Mouse (Mus musculus) kidney, embryonic 15.5 days (tissue): ENCODE measurements around the gene Cep19. TPM values are rescaled to one million over a fixed set of nuclear protein-coding genes. Genes with fewer than 3 reads are reported as not detected.

Experiments used
- ATAC-seq: fragments of 200-750 bp; cut with Nextera tagmentation; replicated peaks from 2 replicates; pipeline ENCODE4 v1.8.0; 2017; ENCODE audit warnings: moderate TSS enrichment; ENCODE audit not compliant: low FRiP score
- H3K27ac ChIP-seq: fragments of 300-500 bp; sonication (generic); 2 replicates; pipeline ENCODE4 v1.5.1; 2015; ENCODE audit warnings: mild to moderate bottlenecking, inconsistent platforms
- H3K27me3 ChIP-seq: fragments of 300-500 bp; sonication (generic); 2 replicates; pipeline ENCODE4 v1.6.1; 2015; ENCODE audit warnings: inconsistent platforms
- H3K36me3 ChIP-seq: fragments of 300-500 bp; sonication (generic); 2 replicates; pipeline ENCODE4 v1.6.1; 2015; ENCODE audit warnings: inconsistent platforms
- H3K4me1 ChIP-seq: fragments of 300-500 bp; sonication (generic); 2 replicates; pipeline ENCODE4 v1.6.1; 2015; ENCODE audit warnings: inconsistent platforms
- H3K4me2 ChIP-seq: fragments of 300-500 bp; sonication (generic); 2 replicates; pipeline ENCODE4 v1.6.1; 2015; ENCODE audit warnings: moderate library complexity, mild to moderate bottlenecking, inconsistent platforms
- H3K4me3 ChIP-seq: fragments of 300-500 bp; sonication (generic); replicated peaks from 2 replicates; pipeline ENCODE4 v1.5.1; 2015; ENCODE audit warnings: mild to moderate bottlenecking, inconsistent platforms
- H3K9ac ChIP-seq: fragments of 300-500 bp; sonication (generic); 2 replicates; pipeline ENCODE4 v1.6.1; 2015; ENCODE audit warnings: mild to moderate bottlenecking, inconsistent platforms
- H3K9me3 ChIP-seq: fragments of 300-500 bp; sonication (generic); replicated peaks from 2 replicates; pipeline ENCODE4 v1.6.1; 2016; ENCODE audit warnings: inconsistent platforms
- WGBS: fragments of 180-500 bp; shearing (Covaris S2); methylation state at CpG from one replicate; pipeline ENCODE4 v1.1.7; 2015; ENCODE audit warnings: mixed read lengths; 5-methylcytosine and 5-hydroxymethylcytosine counted together
- polyA plus RNA-seq: library from polyadenylated mRNA; unstranded; fragments of >200 nt; fragmentation: Nextera tagmentation; extraction: Ambion mirVana; gene quantifications from 2 replicates; pipeline ENCODE4 v1.2.1, GENCODE M21; 2015

Cep19 gene
- polyA plus RNA-seq, 1 experiment from 2014 or later, result 38.3 TPM

DNA sequence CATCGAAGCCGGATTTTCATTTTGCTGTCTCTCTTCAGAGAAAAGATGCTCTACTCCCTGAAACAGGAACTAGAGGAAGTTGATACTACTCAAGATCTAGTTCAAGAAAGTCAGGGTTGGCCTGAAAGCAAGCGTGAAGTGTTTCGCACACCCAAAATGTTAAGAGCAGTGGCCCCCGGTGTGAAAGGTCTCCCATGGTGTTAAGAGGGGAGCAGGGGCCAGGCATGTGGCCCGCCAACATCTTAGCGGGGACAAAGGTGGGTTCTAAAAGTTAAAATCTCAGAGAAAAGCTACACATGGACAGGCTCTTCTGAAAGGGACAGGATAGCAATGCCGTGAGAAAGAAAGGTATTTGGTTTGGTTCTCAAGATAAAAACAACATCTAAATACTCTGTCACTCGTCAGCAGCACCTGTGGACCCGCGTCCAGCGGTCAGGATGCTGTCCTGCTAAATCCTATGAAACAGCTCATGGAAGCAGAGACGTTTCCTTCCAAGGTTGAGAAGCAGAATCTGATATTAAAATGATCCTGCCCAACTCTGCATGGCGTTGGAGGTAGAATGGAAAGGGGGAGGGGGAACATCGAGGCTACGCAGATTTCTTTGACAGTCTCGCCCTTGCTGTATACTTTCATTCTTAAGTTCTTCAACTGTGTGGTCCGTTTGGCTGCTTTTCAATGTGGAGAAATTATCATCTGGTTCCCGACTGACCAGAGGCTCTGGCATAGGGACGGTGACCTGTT is 30.0 kb downstream of the Cep19 start:
- no peak overlapping the region for H3K9ac ChIP-seq
- no peaks in the 10 kb centered on the region for H3K4me1 ChIP-seq
- no peaks in the 10 kb centered on the region for H3K27me3 ChIP-seq
- no peaks in the 10 kb centered on the region for H3K9me3 ChIP-seq
- ATAC-seq, result no peak
- H3K36me3 ChIP-seq, result no peaks in the 10 kb centered on the region
- WGBS, result 82% methylated on average over 20 of the region's 20 CpGs
- H3K4me2 ChIP-seq, result 0 out of 2 replicates have a peak overlapping the region, but pooled peaks have one; percentile 20
- no peak overlapping the region for H3K4me3 ChIP-seq
- H3K27ac ChIP-seq, result peak overlapping the region; percentile 52

- 67% methylated on average over 16 of the region's 16 CpGs for WGBS
- Histone ChIP-seq H3K4me2 (0 out of 2 replicates have a peak overlapping the region, but pooled peaks have one; percentile 20), H3K27me3 (no peaks in the 10 kb centered on the region), H3K9ac (no peak overlapping the region), H3K4me3 (no peak overlapping the region), H3K9me3 (no peaks in the 10 kb centered on the region), H3K27ac (peak overlapping the region; percentile 52), H3K36me3 (no peaks in the 10 kb centered on the region), H3K4me1 (no peaks in the 10 kb centered on the region)
- ATAC-seq, result 0 out of 2 replicates have a peak, but pooled peaks have one; percentile 25
Measured at GRCm38 (mm10) chr16:32130190-32130826, 30.7 kb downstream of the Cep19 start.

DNA sequence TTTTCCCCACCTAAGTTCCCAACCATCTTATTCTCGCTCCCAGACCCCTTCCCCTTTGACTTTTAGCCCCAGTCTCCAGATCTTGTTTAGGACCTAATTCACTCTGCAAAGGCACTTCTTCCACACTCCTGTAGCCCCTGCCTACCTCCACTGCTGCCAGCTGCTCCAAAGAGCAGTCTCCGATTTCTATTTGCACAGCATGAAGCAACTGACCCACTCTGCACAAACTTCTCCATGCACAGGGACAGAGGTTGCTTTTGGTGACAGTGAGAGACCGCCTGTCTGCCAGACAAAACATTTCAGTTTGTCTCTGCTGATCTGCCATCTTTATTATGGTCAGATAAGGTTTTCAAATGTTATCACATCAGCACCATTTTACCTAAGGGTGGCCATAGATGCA is 33.5 kb downstream of the Cep19 start:
- no peak overlapping the region for H3K27ac ChIP-seq
- H3K4me1 ChIP-seq, result no peaks in the 10 kb centered on the region
- ATAC-seq, result no peak
- H3K9ac ChIP-seq, result no peak overlapping the region
- no peak overlapping the region for H3K4me3 ChIP-seq
- no peaks in the 10 kb centered on the region for H3K36me3 ChIP-seq
- H3K4me2 ChIP-seq, result no peak overlapping the region
- no peaks in the 10 kb centered on the region for H3K27me3 ChIP-seq
- 73% methylated on average over 3 of the region's 3 CpGs for WGBS
- H3K9me3 ChIP-seq, result no peaks in the 10 kb centered on the region

DNA sequence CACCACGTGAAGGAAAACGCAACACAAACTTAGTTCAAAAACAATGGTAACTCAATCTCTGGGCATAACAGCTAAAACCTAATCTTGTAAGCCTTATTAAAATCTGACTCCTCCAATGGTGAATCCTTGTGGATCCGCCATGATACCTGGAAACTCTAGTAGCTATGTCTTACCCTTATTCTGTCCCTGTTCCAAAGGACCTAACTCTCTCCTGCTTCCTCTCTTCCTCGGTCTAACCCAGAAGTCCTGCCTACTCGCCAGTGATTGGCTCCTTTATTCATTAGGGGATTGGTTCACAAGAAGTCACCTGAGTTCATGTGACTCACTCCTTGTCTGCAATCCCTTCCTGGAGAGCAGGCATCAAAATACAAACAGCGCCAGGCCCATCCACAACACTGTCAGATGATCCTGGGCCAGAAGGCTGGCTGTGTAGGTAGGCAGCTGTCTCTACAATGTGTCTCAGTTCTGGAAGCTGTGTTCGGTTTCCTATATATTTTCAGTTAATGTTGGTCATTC is 36.3 kb downstream of the Cep19 start:
- H3K9ac ChIP-seq, result no peak overlapping the region
- ATAC-seq, result no peak
- no peak overlapping the region for H3K4me2 ChIP-seq
- H3K9me3 ChIP-seq, result no peaks in the 10 kb centered on the region
- WGBS, result 85% methylated on average over 7 of the region's 7 CpGs
- no peaks in the 10 kb centered on the region for H3K27me3 ChIP-seq
- H3K36me3 ChIP-seq, result no peaks in the 10 kb centered on the region
- H3K4me3 ChIP-seq, result no peak overlapping the region
- no peak overlapping the region for H3K27ac ChIP-seq
- no peaks in the 10 kb centered on the region for H3K4me1 ChIP-seq

- Histone ChIP-seq H3K4me3 (no peak overlapping the region), H3K36me3 (peaks cover 13% of the 10 kb centered on the region), H3K27ac (no peak overlapping the region), H3K27me3 (no peaks in the 10 kb centered on the region), H3K4me1 (no peaks in the 10 kb centered on the region), H3K9ac (no peak overlapping the region), H3K9me3 (peaks cover 6% of the 10 kb centered on the region; the same call in 1 of the 2 replicates), H3K4me2 (no peak overlapping the region)
- no peak for ATAC-seq
- 68% methylated on average over 1 of the region's 1 CpGs for WGBS
Measured at GRCm38 (mm10) chr16:32138954-32139353, 39.4 kb downstream of the Cep19 start.

- no peak for ATAC-seq
- Histone ChIP-seq H3K4me1 (no peaks in the 10 kb centered on the region), H3K36me3 (peaks cover 28% of the 10 kb centered on the region), H3K27ac (no peak overlapping the region), H3K9me3 (peaks cover 6% of the 10 kb centered on the region; the same call in 1 of the 2 replicates), H3K9ac (no peak overlapping the region), H3K4me2 (no peak overlapping the region), H3K27me3 (no peaks in the 10 kb centered on the region), H3K4me3 (no peak overlapping the region)
- 95% methylated on average over 15 of the region's 15 CpGs for WGBS
Measured at GRCm38 (mm10) chr16:32143766-32144165, 44.2 kb downstream of the Cep19 start.

DNA sequence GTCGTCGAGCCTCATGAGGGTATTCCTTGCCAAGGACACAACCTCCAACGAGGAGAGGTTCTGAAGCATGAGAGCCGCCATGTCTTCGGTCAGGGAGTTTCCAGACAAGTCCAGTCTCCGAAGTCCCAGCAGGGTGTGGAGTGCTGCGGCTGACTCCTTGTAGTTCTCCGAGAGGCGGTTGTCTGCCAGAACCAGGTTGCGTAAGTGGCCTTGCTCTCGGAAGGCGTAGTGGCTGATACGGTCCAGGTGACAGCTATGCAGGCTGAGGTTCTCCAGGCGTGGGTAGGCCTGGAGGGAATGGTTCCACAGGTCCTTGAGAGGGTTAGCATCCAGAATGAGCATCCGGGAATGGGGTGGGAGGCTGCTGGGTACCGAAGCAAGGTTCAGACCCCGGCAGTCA is 45.0 kb downstream of the Cep19 start:
- no peak overlapping the region for H3K27ac ChIP-seq
- no peak overlapping the region for H3K4me2 ChIP-seq
- no peaks in the 10 kb centered on the region for H3K27me3 ChIP-seq
- ATAC-seq, result no peak
- no peak overlapping the region for H3K4me3 ChIP-seq
- whole genome bisulfite sequencing, result 93% methylated on average over 17 of the region's 17 CpGs
- peaks cover 6% of the 10 kb centered on the region; the same call in 1 of the 2 replicates for H3K9me3 ChIP-seq
- H3K4me1 ChIP-seq, result no peaks in the 10 kb centered on the region
- no peak overlapping the region for H3K9ac ChIP-seq
- peaks cover 28% of the 10 kb centered on the region for H3K36me3 ChIP-seq

DNA sequence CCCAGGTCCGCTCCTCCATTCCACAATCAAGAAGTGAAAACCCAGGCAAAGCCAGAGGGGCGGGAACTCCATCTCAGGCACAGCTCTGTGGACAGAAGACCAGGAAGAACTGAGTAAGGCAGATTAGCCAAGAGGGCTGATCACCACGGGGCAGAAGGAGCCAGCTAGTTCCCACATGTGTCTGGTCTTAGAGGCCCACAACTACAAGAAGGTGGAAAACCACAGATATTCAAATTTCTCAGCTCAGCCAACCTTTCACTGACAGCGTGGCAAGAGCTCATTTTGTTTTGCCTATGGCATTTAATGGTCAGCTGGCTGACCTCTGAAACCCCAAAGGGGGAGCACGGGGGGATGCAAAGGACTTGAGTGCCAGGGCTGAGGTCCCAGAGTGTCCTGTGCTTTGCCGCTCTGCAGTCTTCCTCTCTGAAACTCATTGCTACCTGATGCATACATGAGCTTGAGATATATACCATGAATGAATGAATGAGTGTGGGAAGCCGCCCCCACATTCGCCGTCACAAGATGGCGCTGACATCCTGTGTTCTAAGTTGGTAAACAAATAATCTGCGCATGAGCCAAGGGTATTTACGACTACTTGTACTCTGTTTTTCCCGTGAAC is 48.1 kb downstream of the Cep19 start:
- no peaks in the 10 kb centered on the region for H3K27me3 ChIP-seq
- WGBS, result 55% methylated on average over 12 of the region's 13 CpGs
- no peak overlapping the region for H3K4me3 ChIP-seq
- no peak overlapping the region for H3K27ac ChIP-seq
- H3K9me3 ChIP-seq, result peaks cover 6% of the 10 kb centered on the region; the same call in 1 of the 2 replicates
- H3K4me2 ChIP-seq, result peak overlapping the region; percentile 37
- H3K9ac ChIP-seq, result no peak overlapping the region
- no peak for ATAC-seq
- no peaks in the 10 kb centered on the region for H3K4me1 ChIP-seq
- H3K36me3 ChIP-seq, result peaks cover 27% of the 10 kb centered on the region

- peaks cover 11% of the 10 kb centered on the region; the same call in 1 of the 2 replicates for H3K4me1 ChIP-seq
- no peak overlapping the region for H3K4me3 ChIP-seq
- no peaks in the 10 kb centered on the region for H3K36me3 ChIP-seq
- no peaks in the 10 kb centered on the region for H3K9me3 ChIP-seq
- WGBS, result 89% methylated on average over 1 of the region's 1 CpGs
- no peak overlapping the region; the same call in 1 of the 2 replicates for H3K27ac ChIP-seq
- no peak overlapping the region for H3K9ac ChIP-seq
- H3K27me3 ChIP-seq, result no peaks in the 10 kb centered on the region
- no peak for ATAC-seq
- no peak overlapping the region for H3K4me2 ChIP-seq
Measured at GRCm38 (mm10) chr16:32153976-32154375, 54.4 kb downstream of the Cep19 start.

- H3K4me1 ChIP-seq, result peaks cover 11% of the 10 kb centered on the region; the same call in 1 of the 2 replicates
- H3K4me3 ChIP-seq, result no peak overlapping the region
- no peak overlapping the region; the same call in 1 of the 2 replicates for H3K27ac ChIP-seq
- H3K9ac ChIP-seq, result no peak overlapping the region
- WGBS, result 27% methylated on average over 13 of the region's 13 CpGs
- peak overlapping the region; percentile 22; the same call in 1 of the 2 replicates for H3K4me2 ChIP-seq
- H3K27me3 ChIP-seq, result no peaks in the 10 kb centered on the region
- no peaks in the 10 kb centered on the region for H3K36me3 ChIP-seq
- no peaks in the 10 kb centered on the region for H3K9me3 ChIP-seq
- ATAC-seq, result no peak
Measured at GRCm38 (mm10) chr16:32154437-32154836, 54.8 kb downstream of the Cep19 start.

DNA sequence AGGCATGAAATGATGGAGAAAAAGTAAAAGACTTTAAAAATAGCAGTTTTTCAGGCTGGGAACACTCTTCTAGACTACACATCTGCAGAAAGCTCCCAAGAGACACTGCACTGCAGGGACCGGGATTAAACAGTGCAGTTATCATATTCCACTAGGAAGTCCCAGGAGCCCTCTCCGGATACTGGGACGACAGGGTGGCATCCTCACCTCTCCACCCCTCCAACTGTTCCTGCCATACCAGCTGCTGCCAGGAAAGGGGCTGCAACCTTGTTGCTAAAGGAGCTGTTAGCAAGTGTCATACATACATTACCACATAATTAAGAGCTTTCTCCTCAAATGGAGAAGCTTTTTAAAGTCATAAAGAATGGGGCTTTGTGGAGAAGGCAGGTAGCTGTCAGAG is 57.1 kb downstream of the Cep19 start:
- no peak overlapping the region for H3K4me2 ChIP-seq

DNA sequence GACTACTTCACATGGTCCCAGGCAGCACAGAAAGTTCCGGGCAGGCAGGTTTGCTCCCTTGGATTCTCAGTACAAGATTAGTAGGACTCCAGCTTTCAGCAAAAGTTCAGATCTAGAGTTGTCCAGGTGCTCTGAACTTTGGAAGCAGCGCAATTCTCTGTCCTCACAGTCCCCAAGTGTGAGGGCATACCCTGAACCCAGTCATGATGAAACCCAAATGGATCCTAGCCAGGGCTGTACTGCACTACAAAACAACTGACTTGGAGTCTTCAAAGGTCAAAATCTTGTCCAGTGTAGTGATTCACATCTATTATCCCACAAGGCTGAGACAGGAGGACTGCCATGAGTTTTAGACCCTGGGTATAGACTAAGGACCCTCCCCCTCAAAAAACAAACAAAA is 57.8 kb downstream of the Cep19 start:
- Histone ChIP-seq H3K4me3 (no peak overlapping the region), H3K9me3 (no peaks in the 10 kb centered on the region), H3K27me3 (no peaks in the 10 kb centered on the region), H3K4me1 (peaks cover 11% of the 10 kb centered on the region; the same call in 1 of the 2 replicates), H3K27ac (no peak overlapping the region), H3K36me3 (no peaks in the 10 kb centered on the region), H3K9ac (no peak overlapping the region), H3K4me2 (no peak overlapping the region)
- ATAC-seq, result no peak
- 87% methylated on average over 2 of the region's 2 CpGs for WGBS

More for the DNA sequence above, 57.1 kb downstream of the Cep19 start:
- H3K36me3 ChIP-seq, result no peaks in the 10 kb centered on the region
- WGBS, result 48% methylated on average over 3 of the region's 3 CpGs
- H3K4me3 ChIP-seq, result no peak overlapping the region
- H3K27me3 ChIP-seq, result no peaks in the 10 kb centered on the region
- H3K9ac ChIP-seq, result no peak overlapping the region
- no peak for ATAC-seq
- no peak overlapping the region for H3K27ac ChIP-seq
- peaks cover 11% of the 10 kb centered on the region; the same call in 1 of the 2 replicates for H3K4me1 ChIP-seq
- no peaks in the 10 kb centered on the region for H3K9me3 ChIP-seq
